In the genomic region with DNA sequence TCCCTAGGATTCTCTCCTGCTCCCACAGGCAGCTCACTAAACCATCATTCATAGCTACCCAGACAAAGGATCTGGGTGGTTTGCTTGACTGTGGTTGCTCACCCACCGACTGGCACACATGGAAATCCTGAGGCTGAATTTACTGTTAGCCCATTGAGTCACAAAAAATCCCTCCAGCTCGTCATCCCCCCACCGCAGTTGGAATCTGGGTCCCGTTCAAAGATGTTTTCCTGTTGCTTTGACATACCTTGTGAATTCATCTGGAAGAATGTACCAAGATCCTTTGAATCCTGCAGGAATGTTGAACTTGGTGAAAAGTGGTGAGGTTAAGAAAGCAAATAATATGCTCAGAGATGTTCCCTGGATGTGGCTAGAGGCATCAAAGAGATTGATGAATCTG, we compare ENCODE assay signal across 20 mouse cellular contexts.
DNase-seq lines count a peak whose midpoint lies in the region; TF ChIP-seq lines count a peak whose summit lies in the region.
"Had no signal": no experiment of that assay in that cellular context is flagged by ENCODE, and none has a peak within 500 bp of the region (broad histone marks: within the 10 kb centered on the region; RNA-seq: fewer than 3 reads in every experiment).

No protein-coding gene starts in this region.

- no peak overlapping the region for H3K4me3 ChIP-seq in left cerebral cortex, adult 2 months
- H3K4me3 ChIP-seq: embryonic facial prominence, embryonic 13.5 days; embryonic facial prominence, embryonic 15.5 days; erythroblast, embryonic 14.5 days; forebrain, embryonic 10.5 days; forebrain, embryonic 12.5 days had no signal

- no peak for TF ChIP-seq CTCF in left cerebral cortex, adult 2 months (IDR thresholded peaks at IDR 0.05)

- H3K27ac ChIP-seq in left cerebral cortex, adult 2 months = no peak overlapping the region
- H3K27ac ChIP-seq: embryonic facial prominence, embryonic 13.5 days; embryonic facial prominence, embryonic 15.5 days; forebrain, embryonic 10.5 days; forebrain, embryonic 12.5 days had no signal

- peak; percentile 8 for DNase-seq in heart, adult 11 months
- no peak for DNase-seq in heart, postnatal 14 days
- DNase-seq in R1 (ENCODE audit: low read depth, low spot score) = peak; percentile 10
- no peak for DNase-seq in neural tube, embryonic 10.5 days (ENCODE audit: extremely low spot score, low spot score)
- DNase-seq in left cerebral cortex, adult 2 months (ENCODE audit: extremely low spot score in 1 of 2, low spot score in 2 of 2) = no peak
- DNase-seq: adrenal gland, adult 8-10 months; adrenal gland, postnatal 14 days; adrenal gland, postnatal 36 days; B cell, adult 2 months; cerebellum, adult 11-12 months; cerebellum, adult 2 months; cerebellum, adult 9-10 months; cerebellum, postnatal 10 days; cerebellum, postnatal 25 days; embryo, embryonic 11 days had no signal

- intact Hi-C loops in heart, postnatal 14 days (cut with DNase I) = no loop called here
- intact Hi-C loops in left cerebral cortex, adult 2 months (cut with DNase I) = no loop called here

Comparison
In these comparisons a context has a peak if more than half of its experiments do, and no peak if none do; other contexts are left out.
1. DNase-seq: peak in heart, adult 11 months (single experiment) and R1 (single experiment); none in heart, postnatal 14 days (0 of 2), neural tube, embryonic 10.5 days (single experiment) and left cerebral cortex, adult 2 months (0 of 2).